Mouse (Mus musculus) erythroblast, embryonic 14.5 days (primary cell): Measurements from ENCODE around the gene Tbcd.

ENCODE experiments used
- GATA1 ChIP-seq: IDR thresholded peaks from 2 replicates; pipeline ENCODE4 v1.6.1; 2012; ENCODE audit warnings: low read length, inconsistent platforms, mixed read lengths
- TAL1 ChIP-seq: IDR thresholded peaks from 3 replicates; pipeline ENCODE4 v1.6.1; 2012; ENCODE audit warnings: low read length, inconsistent platforms, mixed read lengths

- TF ChIP-seq GATA1 (no peak), TAL1 (no peak)
Measured at GRCm38 (mm10) chr11:121519703-121520102, 68.0 kb downstream of the Tbcd start.
